Mouse (Mus musculus) testis, adult 2 months (tissue): ENCODE measurements around the gene Fry. TPM values are rescaled to one million over a fixed set of nuclear protein-coding genes. Genes with fewer than 3 reads are reported as not detected.

Experiments
- H3K27ac ChIP-seq: fragments of 200-500 bp; 2 replicates; pipeline ENCODE4 v1.5.1; 2012; ENCODE audit warnings: low read depth, low read length; ENCODE audit not compliant: control insufficient read depth, insufficient read depth
- H3K27me3 ChIP-seq: fragments of 200-500 bp; 2 replicates; pipeline ENCODE4 v1.6.1; 2012; ENCODE audit warnings: mild to moderate bottlenecking, low read length, moderate library complexity; ENCODE audit not compliant: control insufficient read depth, insufficient read depth
- H3K36me3 ChIP-seq: fragments of 200-500 bp; 2 replicates; pipeline ENCODE4 v1.6.1; 2012; ENCODE audit warnings: mild to moderate bottlenecking, low read length; ENCODE audit not compliant: control insufficient read depth, insufficient read depth
- H3K4me1 ChIP-seq: fragments of 200-500 bp; 2 replicates; pipeline ENCODE4 v1.6.1; 2012; ENCODE audit warnings: low read length; ENCODE audit not compliant: control insufficient read depth, insufficient read depth
- H3K4me3 ChIP-seq: fragments of 200-500 bp; 2 replicates; pipeline ENCODE4 v1.5.1; 2012; ENCODE audit warnings: low read depth, mild to moderate bottlenecking, low read length, moderate library complexity, mixed read lengths; ENCODE audit not compliant: control insufficient read depth
- CTCF ChIP-seq: fragments of 200-500 bp; IDR thresholded peaks from 2 replicates; pipeline ENCODE4 v1.5.1; 2012; ENCODE audit warnings: low read depth, mild to moderate bottlenecking, inconsistent platforms, low read length, moderate library complexity; ENCODE audit not compliant: control insufficient read depth, insufficient read depth, insufficient replicate concordance
- POLR2A ChIP-seq: fragments of 200-500 bp; IDR thresholded peaks from 2 replicates; pipeline ENCODE4 v1.6.1; 2012; ENCODE audit warnings: low read depth, mild to moderate bottlenecking, inconsistent platforms, low read length, moderate library complexity; ENCODE audit not compliant: control insufficient read depth
- polyA plus RNA-seq: library from polyadenylated mRNA; depleted of rRNA; stranded (reverse); fragments of >200 nt; gene quantifications from 2 replicates; pipeline ENCODE4 v1.2.3, GENCODE M21; 2012

Fry gene
- polyA plus RNA-seq, 1 experiment: 8.4 TPM

GRCm38 (mm10) chr5:150453490-150453889 is 335.0 kb downstream of the Fry start:
- Histone ChIP-seq H3K36me3 (no peaks in the 10 kb centered on the region), H3K27ac (no peak overlapping the region), H3K4me3 (no peak overlapping the region), H3K4me1 (no peaks in the 10 kb centered on the region), H3K27me3 (no peaks in the 10 kb centered on the region)
- peak; percentile 57; the same call in 1 of the 2 replicates for TF ChIP-seq CTCF
- TF ChIP-seq POLR2A: no peak

- Histone ChIP-seq H3K4me3 (peak overlapping the region; percentile 54), H3K4me1 (no peaks in the 10 kb centered on the region), H3K36me3 (no peaks in the 10 kb centered on the region), H3K27me3 (no peaks in the 10 kb centered on the region), H3K27ac (peak overlapping the region; percentile 65)
- TF ChIP-seq POLR2A (no peak), CTCF (no peak)
These were observed 338.9 kb downstream of the Fry start for GRCm38 (mm10) chr5:150457165-150457903.

GRCm38 (mm10) chr5:150457904-150458739 is 339.7 kb downstream of the Fry start:
- TF ChIP-seq POLR2A: no peak
- no peak for TF ChIP-seq CTCF
- H3K27me3 ChIP-seq: no peaks in the 10 kb centered on the region
- peak overlapping the region; percentile 54 for H3K4me3 ChIP-seq
- H3K27ac ChIP-seq: peak overlapping the region; percentile 65
- no peaks in the 10 kb centered on the region for H3K36me3 ChIP-seq
- no peaks in the 10 kb centered on the region for H3K4me1 ChIP-seq

- H3K4me1 ChIP-seq: no peaks in the 10 kb centered on the region
- no peaks in the 10 kb centered on the region for H3K36me3 ChIP-seq
- no peaks in the 10 kb centered on the region for H3K27me3 ChIP-seq
- no peak overlapping the region for H3K4me3 ChIP-seq
- TF ChIP-seq POLR2A: no peak
- peak; percentile 85; the same call in 1 of the 2 replicates for TF ChIP-seq CTCF
- no peak overlapping the region for H3K27ac ChIP-seq
These were observed 341.4 kb downstream of the Fry start for GRCm38 (mm10) chr5:150459801-150460200.

GRCm38 (mm10) chr5:150464721-150465120 is 346.3 kb downstream of the Fry start:
- Histone ChIP-seq H3K27ac (no peak overlapping the region), H3K4me1 (peaks cover 2% of the 10 kb centered on the region; the same call in 1 of the 2 replicates), H3K27me3 (no peaks in the 10 kb centered on the region), H3K4me3 (no peak overlapping the region), H3K36me3 (no peaks in the 10 kb centered on the region)
- TF ChIP-seq CTCF (no peak), POLR2A (no peak)

GRCm38 (mm10) chr5:150465218-150465617 is 346.8 kb downstream of the Fry start:
- H3K27me3 ChIP-seq: no peaks in the 10 kb centered on the region
- TF ChIP-seq CTCF: no peak
- TF ChIP-seq POLR2A: no peak
- H3K36me3 ChIP-seq: no peaks in the 10 kb centered on the region
- H3K27ac ChIP-seq: no peak overlapping the region
- no peak overlapping the region for H3K4me3 ChIP-seq
- H3K4me1 ChIP-seq: peaks cover 2% of the 10 kb centered on the region; the same call in 1 of the 2 replicates

GRCm38 (mm10) chr5:150466132-150466531 is 347.7 kb downstream of the Fry start:
- Histone ChIP-seq H3K27me3 (no peaks in the 10 kb centered on the region), H3K27ac (peak overlapping the region; percentile 75), H3K4me3 (peak overlapping the region; percentile 29; the same call in 1 of the 2 replicates), H3K4me1 (peaks cover 2% of the 10 kb centered on the region; the same call in 1 of the 2 replicates), H3K36me3 (no peaks in the 10 kb centered on the region)
- TF ChIP-seq POLR2A (0 out of 2 replicates have a peak, but pooled peaks have one; percentile 20), CTCF (no peak)
